Mouse (Mus musculus) embryonic facial prominence, embryonic 13.5 days (tissue): ENCODE data around the gene Atp2a1. TPM values are rescaled to one million over a fixed set of nuclear protein-coding genes. Genes with fewer than 3 reads are reported as not detected.

ENCODE experiments used
- ATAC-seq: fragments of 200-750 bp; cut with Nextera tagmentation; 2 replicates; pipeline ENCODE4 v1.8.0; 2017; ENCODE audit warnings: low read depth; ENCODE audit not compliant: insufficient number of reproducible peaks, insufficient read depth, low FRiP score, low TSS enrichment
- H3K27ac ChIP-seq: fragments of 300-500 bp; sonication (generic); 2 replicates; pipeline ENCODE4 v1.5.1; 2015; ENCODE audit warnings: moderate library complexity, mild to moderate bottlenecking, inconsistent platforms
- H3K27me3 ChIP-seq: fragments of 300-500 bp; sonication (generic); 2 replicates; pipeline ENCODE4 v1.6.1; 2015; ENCODE audit warnings: mild to moderate bottlenecking, inconsistent platforms
- H3K36me3 ChIP-seq: fragments of 300-500 bp; sonication (generic); 2 replicates; pipeline ENCODE4 v1.6.1; 2015; ENCODE audit warnings: mild to moderate bottlenecking, inconsistent platforms
- H3K4me1 ChIP-seq: fragments of 300-500 bp; sonication (generic); 2 replicates; pipeline ENCODE4 v1.6.1; 2015; ENCODE audit warnings: inconsistent platforms
- H3K4me2 ChIP-seq: fragments of 300-500 bp; sonication (generic); 2 replicates; pipeline ENCODE4 v1.6.1; 2015; ENCODE audit warnings: moderate library complexity, mild to moderate bottlenecking, inconsistent platforms
- H3K4me3 ChIP-seq: fragments of 300-500 bp; sonication (generic); 2 replicates; pipeline ENCODE4 v1.5.1; 2015; ENCODE audit warnings: mild to moderate bottlenecking, inconsistent platforms
- H3K9ac ChIP-seq: fragments of 300-500 bp; sonication (generic); 2 replicates; pipeline ENCODE4 v1.6.1; 2015; ENCODE audit warnings: mild to moderate bottlenecking, inconsistent platforms
- H3K9me3 ChIP-seq: fragments of 300-500 bp; sonication (generic); 2 replicates; pipeline ENCODE4 v1.6.1; 2016; ENCODE audit warnings: inconsistent platforms
- WGBS: fragments of 180-500 bp; shearing (Covaris S2); methylation state at CpG from one replicate; pipeline ENCODE4 v1.1.7; 2015; ENCODE audit warnings: mixed read lengths; 5-methylcytosine and 5-hydroxymethylcytosine counted together
- polyA plus RNA-seq: library from polyadenylated mRNA; unstranded; fragments of >200 nt; fragmentation: Nextera tagmentation; extraction: Ambion mirVana; gene quantifications from 2 replicates; pipeline ENCODE4 v1.2.1, GENCODE M21; 2015

Gene Atp2a1
- polyA plus RNA-seq, 1 experiment from 2014 or later, result 11.5 TPM

GRCm38 (mm10) chr7:126448481-126448880 is 14.4 kb downstream of the Atp2a1 start:
- H3K36me3 ChIP-seq, result peaks cover 52% of the 10 kb centered on the region
- H3K27ac ChIP-seq, result no peak overlapping the region
- no peaks in the 10 kb centered on the region for H3K4me1 ChIP-seq
- WGBS, result 91% methylated on average over 19 of the region's 19 CpGs
- no peak for ATAC-seq
- no peak overlapping the region for H3K4me3 ChIP-seq
- no peak overlapping the region for H3K4me2 ChIP-seq
- H3K9ac ChIP-seq, result no peak overlapping the region
- no peaks in the 10 kb centered on the region for H3K27me3 ChIP-seq
- no peaks in the 10 kb centered on the region for H3K9me3 ChIP-seq

DNA sequence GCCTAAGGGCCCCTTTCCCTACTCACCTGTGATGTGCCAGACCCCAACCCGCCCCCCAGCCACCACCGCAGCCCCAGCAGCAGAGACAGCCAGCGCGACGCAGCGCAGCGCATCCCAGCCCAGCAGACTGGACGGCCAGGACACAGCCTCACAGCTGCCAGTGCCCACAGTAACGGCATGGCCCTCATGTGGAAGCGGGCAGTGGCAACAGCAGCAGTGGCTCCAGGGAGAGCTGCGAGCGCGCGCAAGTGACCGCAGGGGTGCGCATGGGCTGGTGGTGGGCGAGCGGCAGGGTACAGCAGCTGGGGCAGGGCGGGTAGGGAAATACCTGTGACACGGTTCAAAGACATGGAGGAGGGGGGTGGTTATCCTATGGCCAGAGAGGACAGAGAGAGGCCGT is 16.7 kb downstream of the Atp2a1 start:
- Histone ChIP-seq H3K9ac (no peak overlapping the region), H3K36me3 (peaks cover 69% of the 10 kb centered on the region), H3K4me2 (no peak overlapping the region), H3K27ac (no peak overlapping the region), H3K4me3 (no peak overlapping the region), H3K27me3 (no peaks in the 10 kb centered on the region), H3K9me3 (no peaks in the 10 kb centered on the region), H3K4me1 (no peaks in the 10 kb centered on the region)
- no peak for ATAC-seq
- WGBS, result 90% methylated on average over 21 of the region's 21 CpGs

DNA sequence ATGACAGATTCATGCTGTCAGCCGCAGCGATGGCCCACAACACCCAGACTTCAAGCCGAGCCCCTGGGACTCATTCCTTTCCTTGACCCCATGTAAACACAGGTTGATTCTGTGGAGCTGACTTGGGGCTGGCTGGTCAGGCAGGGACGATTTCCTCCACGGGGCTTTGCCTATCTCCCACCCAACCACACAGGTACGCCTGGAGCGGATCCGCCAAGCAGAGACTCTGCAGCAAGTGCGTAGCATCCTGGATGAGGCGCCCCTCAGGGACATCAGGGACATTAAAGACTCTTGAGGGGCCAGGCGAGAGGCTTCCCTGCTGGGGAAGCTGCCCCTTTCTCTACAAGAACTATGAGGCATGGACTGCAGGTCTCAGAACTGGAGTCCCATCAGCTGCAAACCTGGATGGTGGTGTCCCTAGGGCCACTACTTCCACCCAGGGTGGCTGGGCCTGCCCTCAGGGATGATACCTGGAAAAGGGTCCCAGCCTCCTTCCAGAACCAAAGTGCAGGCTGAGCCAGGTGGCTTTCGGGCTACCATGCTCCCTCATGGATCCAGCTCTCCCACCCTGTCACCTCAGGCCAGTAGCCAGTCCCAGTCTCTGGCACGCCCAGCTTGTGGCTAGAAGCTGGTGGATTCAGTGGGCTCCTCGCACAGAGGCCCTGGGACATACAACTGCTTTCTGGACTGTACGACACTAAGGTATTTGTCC is 17.6 kb downstream of the Atp2a1 start:
- Histone ChIP-seq H3K36me3 (peaks cover 75% of the 10 kb centered on the region), H3K4me2 (no peak overlapping the region), H3K4me3 (no peak overlapping the region), H3K4me1 (no peaks in the 10 kb centered on the region), H3K27ac (no peak overlapping the region), H3K27me3 (no peaks in the 10 kb centered on the region), H3K9ac (no peak overlapping the region), H3K9me3 (no peaks in the 10 kb centered on the region)
- 91% methylated on average over 15 of the region's 15 CpGs for WGBS
- no peak for ATAC-seq

- Histone ChIP-seq H3K27ac (no peak overlapping the region), H3K9ac (no peak overlapping the region), H3K4me2 (no peak overlapping the region), H3K4me1 (no peaks in the 10 kb centered on the region), H3K27me3 (no peaks in the 10 kb centered on the region), H3K4me3 (no peak overlapping the region), H3K9me3 (no peaks in the 10 kb centered on the region), H3K36me3 (peaks cover 79% of the 10 kb centered on the region)
- WGBS, result 93% methylated on average over 9 of the region's 9 CpGs
- ATAC-seq, result no peak
These were observed 18.4 kb downstream of the Atp2a1 start for GRCm38 (mm10) chr7:126444536-126444935.

- Histone ChIP-seq H3K4me1 (no peaks in the 10 kb centered on the region), H3K9ac (no peak overlapping the region), H3K9me3 (no peaks in the 10 kb centered on the region), H3K4me2 (no peak overlapping the region), H3K27me3 (no peaks in the 10 kb centered on the region), H3K27ac (no peak overlapping the region), H3K4me3 (no peak overlapping the region), H3K36me3 (peaks cover 79% of the 10 kb centered on the region)
- no peak for ATAC-seq
- 97% methylated on average over 10 of the region's 10 CpGs for WGBS
These were observed 18.9 kb downstream of the Atp2a1 start for GRCm38 (mm10) chr7:126443997-126444396.

DNA sequence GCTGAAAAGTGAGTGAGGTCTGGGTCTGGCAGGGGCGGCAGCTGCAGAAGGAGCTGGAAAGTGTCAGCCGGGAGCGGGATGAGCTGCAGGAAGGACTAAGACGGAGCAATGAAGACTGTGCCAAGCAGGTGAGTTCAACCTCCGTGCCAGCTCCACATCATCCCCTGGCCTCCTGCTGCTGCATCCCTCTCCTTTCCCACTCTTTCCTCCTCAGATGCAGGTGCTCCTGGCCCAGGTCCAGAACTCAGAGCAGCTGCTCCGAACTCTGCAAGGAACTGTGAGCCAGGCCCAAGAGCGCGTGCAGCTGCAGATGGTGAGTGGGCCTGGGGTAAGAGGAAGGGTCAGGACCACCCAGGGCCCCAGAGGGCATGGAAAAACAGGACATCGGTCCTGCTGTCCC is 22.8 kb downstream of the Atp2a1 start:
- H3K4me1 ChIP-seq, result no peaks in the 10 kb centered on the region
- no peak for ATAC-seq
- peaks cover 55% of the 10 kb centered on the region for H3K36me3 ChIP-seq
- no peak overlapping the region for H3K27ac ChIP-seq
- no peak overlapping the region for H3K4me2 ChIP-seq
- 82% methylated on average over 9 of the region's 9 CpGs for WGBS
- H3K4me3 ChIP-seq, result no peak overlapping the region
- H3K9me3 ChIP-seq, result no peaks in the 10 kb centered on the region
- no peaks in the 10 kb centered on the region for H3K27me3 ChIP-seq
- no peak overlapping the region for H3K9ac ChIP-seq

- Histone ChIP-seq H3K36me3 (peaks cover 45% of the 10 kb centered on the region), H3K27ac (no peak overlapping the region), H3K27me3 (no peaks in the 10 kb centered on the region)
These were observed 26.1 kb downstream of the Atp2a1 start for GRCm38 (mm10) chr7:126436851-126437250.

GRCm38 (mm10) chr7:126435801-126436200 is 27.1 kb downstream of the Atp2a1 start:
- no peak overlapping the region for H3K4me2 ChIP-seq
- no peak for ATAC-seq
- 83% methylated on average over 3 of the region's 3 CpGs for WGBS
- H3K9ac ChIP-seq, result 0 out of 2 replicates have a peak overlapping the region, but pooled peaks have one; percentile 17
- H3K27me3 ChIP-seq, result no peaks in the 10 kb centered on the region
- H3K36me3 ChIP-seq, result peaks cover 44% of the 10 kb centered on the region
- H3K27ac ChIP-seq, result no peak overlapping the region
- H3K9me3 ChIP-seq, result no peaks in the 10 kb centered on the region
- H3K4me3 ChIP-seq, result no peak overlapping the region
- H3K4me1 ChIP-seq, result no peaks in the 10 kb centered on the region

More at GRCm38 (mm10) chr7:126436851-126437250, 26.1 kb downstream of the Atp2a1 start:
- Histone ChIP-seq H3K4me2 (no peak overlapping the region), H3K9me3 (no peaks in the 10 kb centered on the region), H3K4me3 (no peak overlapping the region), H3K4me1 (no peaks in the 10 kb centered on the region), H3K9ac (no peak overlapping the region)
- 18% methylated on average over 8 of the region's 8 CpGs for WGBS
- no peak for ATAC-seq

- no peak overlapping the region for H3K9ac ChIP-seq
- H3K4me2 ChIP-seq, result no peak overlapping the region
- whole genome bisulfite sequencing, result 90% methylated on average over 7 of the region's 7 CpGs
- no peak overlapping the region for H3K4me3 ChIP-seq
- H3K9me3 ChIP-seq, result no peaks in the 10 kb centered on the region
- no peaks in the 10 kb centered on the region for H3K27me3 ChIP-seq
- H3K27ac ChIP-seq, result no peak overlapping the region
- H3K36me3 ChIP-seq, result peaks cover 38% of the 10 kb centered on the region
- ATAC-seq, result no peak
- peaks cover 6% of the 10 kb centered on the region for H3K4me1 ChIP-seq
These were observed 28.2 kb downstream of the Atp2a1 start for GRCm38 (mm10) chr7:126434726-126435125.

GRCm38 (mm10) chr7:126430167-126430566 is 32.7 kb downstream of the Atp2a1 start:
- Histone ChIP-seq H3K4me2 (peak overlapping the region; percentile 80; the same call in 1 of the 2 replicates), H3K4me1 (peaks cover 17% of the 10 kb centered on the region), H3K9ac (peak overlapping the region; percentile 91; the same call in 1 of the 2 replicates), H3K4me3 (no peak overlapping the region; the same call in 1 of the 2 replicates), H3K27ac (no peak overlapping the region), H3K9me3 (no peaks in the 10 kb centered on the region), H3K27me3 (no peaks in the 10 kb centered on the region), H3K36me3 (peaks cover 23% of the 10 kb centered on the region)
- ATAC-seq, result no peak

DNA sequence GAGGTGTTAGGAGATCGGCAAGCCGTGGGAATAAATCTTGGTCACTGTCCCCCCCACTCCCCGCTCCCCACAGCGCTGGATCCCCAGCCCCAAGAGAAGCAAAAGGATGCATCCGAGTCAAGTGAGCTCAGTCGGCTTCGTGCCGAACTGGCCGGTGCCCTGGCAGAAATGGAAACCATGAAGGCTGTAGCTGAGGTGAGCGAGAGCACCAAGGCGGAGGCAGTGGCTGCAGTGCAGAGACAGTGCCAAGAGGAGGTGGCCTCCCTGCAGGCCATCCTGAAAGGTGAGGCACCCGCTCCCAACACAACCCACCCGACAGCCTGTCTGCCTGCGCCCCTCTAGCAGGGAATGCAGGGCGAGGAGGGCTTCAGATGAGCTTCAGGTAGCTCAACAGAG is 33.4 kb downstream of the Atp2a1 start:
- 25% methylated on average over 15 of the region's 15 CpGs for WGBS
- Histone ChIP-seq H3K27me3 (no peaks in the 10 kb centered on the region), H3K9ac (peak overlapping the region; percentile 91), H3K9me3 (no peaks in the 10 kb centered on the region), H3K4me2 (peak overlapping the region; percentile 80), H3K36me3 (peaks cover 23% of the 10 kb centered on the region), H3K4me3 (peak overlapping the region; percentile 62), H3K27ac (peak overlapping the region; percentile 96; the same call in 1 of the 2 replicates), H3K4me1 (peaks cover 17% of the 10 kb centered on the region)
- ATAC-seq, result no peak
